Mouse (Mus musculus) ES-E14 (cell line): ENCODE data around the gene 5330417C22Rik. TPM values are rescaled to one million over a fixed set of nuclear protein-coding genes. Genes with fewer than 3 reads are reported as not detected.

ENCODE experiments used
- DNase-seq: peaks from one replicate; pipeline ENCODE4 v3.0.0-alpha.2; 2013; ENCODE audit warnings: low read depth, low spot score
- H3K27ac ChIP-seq: 2 replicates; pipeline ENCODE4 v1.5.1; 2012; ENCODE audit warnings: low read depth, mild to moderate bottlenecking, low read length, moderate library complexity, mixed read lengths; ENCODE audit not compliant: poor library complexity, insufficient read depth, severe bottlenecking
- H3K36me3 ChIP-seq: 2 replicates; pipeline ENCODE4 v1.6.1; 2012; ENCODE audit warnings: mild to moderate bottlenecking, low read length, moderate library complexity, mixed read lengths; ENCODE audit not compliant: control insufficient read depth, poor library complexity, insufficient read depth, severe bottlenecking
- H3K4me1 ChIP-seq, 2 experiments: fragments of 150-350 bp in 1 of 2; sonication (generic) in 1 of 2; 2 replicates each; pipeline ENCODE4 v1.6.1; 2012; ENCODE audit warnings: low read length in 2 of 2, mild to moderate bottlenecking in 1 of 2, mixed read lengths in 1 of 2; ENCODE audit not compliant: control insufficient read depth in 2 of 2, insufficient read depth in 2 of 2, poor library complexity in 1 of 2
- H3K4me3 ChIP-seq, 2 experiments: fragments of 150-350 bp in 1 of 2; sonication (generic) in 1 of 2; 2 replicates each; pipeline ENCODE4 v1.5.1; 2012; ENCODE audit warnings: low read length in 2 of 2, low read depth in 1 of 2, mild to moderate bottlenecking in 1 of 2, mixed read lengths in 1 of 2; ENCODE audit not compliant: insufficient read depth in 1 of 2, poor library complexity in 1 of 2, severe bottlenecking in 1 of 2
- H3K9ac ChIP-seq: 2 replicates; pipeline ENCODE4 v1.6.1; 2012; ENCODE audit warnings: low read depth, mild to moderate bottlenecking, low read length, mixed read lengths; ENCODE audit not compliant: poor library complexity, insufficient read depth, severe bottlenecking
- H3K9me3 ChIP-seq: fragments of 150-350 bp; sonication (generic); 2 replicates; pipeline ENCODE4 v1.6.1; 2012; ENCODE audit warnings: low read depth, mild to moderate bottlenecking, low read length; ENCODE audit not compliant: control insufficient read depth, insufficient read depth
- CHD2 ChIP-seq: IDR thresholded peaks from 2 replicates; pipeline ENCODE4 v1.6.1; 2014; ENCODE audit warnings: mild to moderate bottlenecking, low read depth, low read length, inconsistent platforms
- HCFC1 ChIP-seq: IDR thresholded peaks from 2 replicates; pipeline ENCODE4 v1.6.1; 2012; ENCODE audit warnings: low read length, inconsistent platforms, borderline replicate concordance; ENCODE audit not compliant: insufficient read depth
- MAFK ChIP-seq: IDR thresholded peaks from 2 replicates; pipeline ENCODE4 v1.6.1; 2014; ENCODE audit warnings: mild to moderate bottlenecking, low read depth, low read length, inconsistent platforms; ENCODE audit not compliant: insufficient read depth
- ZC3H11A ChIP-seq: IDR thresholded peaks from 2 replicates; pipeline ENCODE4 v1.6.1; 2012; ENCODE audit warnings: low read depth, mild to moderate bottlenecking, inconsistent platforms, low read length, borderline replicate concordance
- ZNF384 ChIP-seq: IDR thresholded peaks from 2 replicates; pipeline ENCODE4 v1.6.1; 2012; ENCODE audit warnings: low read depth, low read length, inconsistent platforms
- in situ Hi-C, 2 experiments: fragments of 600-800 bp; cut with MboI; formaldehyde crosslinking; loops; one replicate each; pipeline ENCODE4 v1.15.1; 2025; ENCODE audit warnings: low sequenced_read_pairs in 2 of 2, inconsistent platforms in 1 of 2; ENCODE audit not compliant: unreplicated experiment in 2 of 2
- total RNA-seq: library from RNA; depleted of rRNA; stranded (reverse); fragments of 300-350 nt; gene quantifications from 2 replicates; pipeline ENCODE4 v1.2.3, GENCODE M21; 2012

Gene 5330417C22Rik
- total RNA-seq, 1 experiment, result 0.27 TPM

DNA sequence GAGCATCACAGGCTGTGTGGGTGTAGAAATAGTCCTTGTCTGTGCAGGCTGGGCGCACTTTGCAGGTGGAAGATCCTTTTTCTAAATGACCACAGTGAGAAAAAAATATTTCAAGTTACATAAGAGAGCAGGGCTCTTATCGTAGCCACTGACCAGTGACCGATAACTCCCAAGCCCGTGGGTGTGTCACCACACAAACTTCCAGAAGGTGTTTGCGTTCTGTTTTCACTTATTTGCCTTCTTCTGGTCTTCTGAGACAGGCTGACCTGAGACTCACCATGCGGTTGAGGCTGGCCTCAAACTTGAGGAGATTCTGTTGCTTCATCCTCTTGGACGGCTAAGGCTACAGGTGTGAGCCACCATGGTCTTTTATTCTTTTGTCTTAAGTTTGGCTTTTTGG is 61.4 kb downstream of the 5330417C22Rik start:
- H3K4me1 ChIP-seq, result peaks cover 0 to 2% of the 10 kb centered on the region in 2 experiments; a peak in 1 of 4 replicates
- in situ Hi-C loops, result no loop called here

DNA sequence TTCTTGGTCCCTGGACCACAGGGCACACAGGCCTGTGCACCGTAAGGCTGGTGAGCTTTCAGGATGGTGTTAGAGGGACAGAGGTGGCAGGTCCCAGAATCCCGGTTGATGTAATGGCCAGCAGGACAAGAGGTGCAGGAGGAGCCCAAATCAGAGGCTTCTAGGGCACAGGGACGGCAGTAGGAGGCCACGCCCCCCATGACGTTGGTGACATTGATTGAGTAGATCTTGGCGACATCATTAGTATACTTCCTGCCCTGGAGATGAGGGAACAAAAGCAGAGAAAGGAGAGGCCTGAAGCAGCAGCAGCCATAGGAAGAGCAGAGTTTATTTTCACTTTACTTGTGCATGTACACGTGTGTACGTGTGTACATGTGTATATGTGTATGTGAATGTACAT is 68.6 kb downstream of the 5330417C22Rik start:
- peaks cover 0 to 4% of the 10 kb centered on the region in 2 experiments; a peak in 1 of 4 replicates for H3K4me1 ChIP-seq

More for the DNA sequence above, 61.4 kb downstream of the 5330417C22Rik start:
- no peak overlapping the region for H3K27ac ChIP-seq
- no peak overlapping the region for H3K9ac ChIP-seq
- no peak overlapping the region for H3K4me3 ChIP-seq
- DNase-seq, result no peak
- TF ChIP-seq HCFC1, result no peak
- TF ChIP-seq CHD2, result no peak
- TF ChIP-seq ZC3H11A, result no peak
- no peak for TF ChIP-seq MAFK
- no peak for TF ChIP-seq ZNF384
- H3K9me3 ChIP-seq, result no peaks in the 10 kb centered on the region
- no peaks in the 10 kb centered on the region for H3K36me3 ChIP-seq

DNA sequence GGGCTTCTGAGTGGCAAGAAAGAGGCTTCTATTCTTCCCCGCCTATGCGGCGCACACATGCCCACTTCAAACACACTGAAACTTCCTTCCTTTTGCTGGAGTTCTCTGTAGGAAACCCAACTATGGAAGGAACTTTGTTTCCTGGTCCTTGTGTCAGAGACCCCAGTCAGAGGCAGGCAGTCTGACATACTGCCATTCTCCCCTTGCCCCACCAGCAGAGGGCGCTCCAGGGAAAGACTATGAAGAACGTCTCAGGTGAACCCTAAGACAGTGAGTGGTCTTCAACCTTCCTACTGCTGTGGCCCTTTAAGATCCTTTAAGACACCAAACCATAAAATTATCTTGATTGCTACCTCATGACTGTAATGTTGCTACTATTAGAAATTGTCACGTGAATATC is 69.9 kb downstream of the 5330417C22Rik start:
- Histone ChIP-seq H3K9me3 (no peaks in the 10 kb centered on the region), H3K36me3 (no peaks in the 10 kb centered on the region), H3K4me1 (peaks cover 0 to 3% of the 10 kb centered on the region in 2 experiments; a peak in 1 of 4 replicates), H3K9ac (no peak overlapping the region), H3K27ac (no peak overlapping the region), H3K4me3 (no peak overlapping the region)
- DNase-seq, result no peak
- in situ Hi-C loops, result no loop called here
- no peak for TF ChIP-seq HCFC1
- 0 out of 2 replicates have a peak, but pooled peaks have one; percentile 8 for TF ChIP-seq ZC3H11A
- TF ChIP-seq CHD2, result no peak
- TF ChIP-seq ZNF384, result no peak
- 0 out of 2 replicates have a peak, but pooled peaks have one; percentile 5 for TF ChIP-seq MAFK

More for the DNA sequence above, 68.6 kb downstream of the 5330417C22Rik start:
- no peak overlapping the region for H3K4me3 ChIP-seq
- no peaks in the 10 kb centered on the region for H3K36me3 ChIP-seq
- H3K9ac ChIP-seq, result no peak overlapping the region
- TF ChIP-seq MAFK (no peak), CHD2 (no peak), ZC3H11A (no peak), ZNF384 (no peak), HCFC1 (no peak)
- H3K9me3 ChIP-seq, result no peaks in the 10 kb centered on the region
- DNase-seq, result no peak
- in situ Hi-C loops, result no loop called here
- H3K27ac ChIP-seq, result no peak overlapping the region

DNA sequence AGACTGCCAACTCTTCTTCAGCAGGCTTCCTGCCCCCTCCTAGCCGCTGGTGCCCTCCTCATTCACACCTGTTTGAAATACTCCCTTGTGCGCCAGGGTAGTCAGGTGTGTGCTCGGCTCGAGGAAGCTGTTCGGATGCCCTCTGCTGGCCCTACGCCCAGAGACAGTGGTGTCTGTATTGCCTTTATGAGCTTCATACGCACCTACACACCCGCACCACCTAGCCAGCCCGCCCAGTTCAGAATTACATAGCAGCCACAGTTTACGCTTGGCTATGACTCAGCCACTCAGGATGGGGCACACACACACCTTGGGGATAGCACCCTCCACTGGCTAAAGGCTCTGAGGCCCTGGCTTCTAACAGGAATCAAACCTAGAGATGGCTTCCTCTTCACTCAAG is 77.5 kb downstream of the 5330417C22Rik start:
- H3K36me3 ChIP-seq, result no peaks in the 10 kb centered on the region
- H3K27ac ChIP-seq, result no peak overlapping the region
- peaks cover 0 to 14% of the 10 kb centered on the region in 2 experiments; a peak in 2 of 4 replicates for H3K4me1 ChIP-seq
- no peak overlapping the region for H3K9ac ChIP-seq
- DNase-seq, result no peak
- no peaks in the 10 kb centered on the region for H3K9me3 ChIP-seq
- TF ChIP-seq CHD2 (no peak), ZNF384 (no peak), MAFK (no peak), ZC3H11A (no peak), HCFC1 (no peak)
- H3K4me3 ChIP-seq, result 0 out of 4 replicates have a peak overlapping the region, but pooled peaks of 1 of the 2 experiments have one; percentile 7
- in situ Hi-C loops, result no loop called here

DNA sequence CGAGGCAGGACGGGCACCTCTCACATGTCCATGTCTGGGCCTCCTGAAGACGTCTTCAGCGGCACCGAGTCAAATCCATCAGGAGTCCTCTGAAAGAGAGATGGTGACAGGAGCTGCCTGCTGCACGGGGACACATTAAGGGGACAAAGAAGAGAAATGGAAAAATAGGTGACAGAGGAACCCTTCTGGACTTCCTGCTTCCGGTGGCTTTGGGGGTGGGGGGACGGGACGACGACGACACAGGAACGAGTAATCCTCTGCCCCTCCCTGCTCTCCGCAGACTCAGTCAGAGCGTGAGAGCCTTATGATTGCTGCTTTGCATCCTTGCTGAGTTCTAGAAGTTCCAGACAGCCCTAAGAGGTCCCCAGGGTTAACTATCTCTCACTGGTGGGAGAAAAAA is 78.0 kb downstream of the 5330417C22Rik start:
- Histone ChIP-seq H3K9ac (no peak overlapping the region), H3K4me3 (0 out of 4 replicates have a peak overlapping the region, but pooled peaks of 1 of the 2 experiments have one; percentile 7), H3K27ac (no peak overlapping the region), H3K4me1 (peaks cover 0 to 14% of the 10 kb centered on the region in 2 experiments; a peak in 2 of 4 replicates), H3K9me3 (no peaks in the 10 kb centered on the region), H3K36me3 (no peaks in the 10 kb centered on the region)
- in situ Hi-C loops, result no loop called here
- DNase-seq, result no peak
- no peak for TF ChIP-seq MAFK
- no peak for TF ChIP-seq ZNF384
- TF ChIP-seq CHD2, result no peak
- no peak for TF ChIP-seq HCFC1
- no peak for TF ChIP-seq ZC3H11A
